Mouse (Mus musculus) liver, adult 2 months (tissue): ENCODE measurements around the gene Cobl.

ENCODE experiments used
- CTCF ChIP-seq: fragments of 200-500 bp; IDR thresholded peaks from 2 replicates; pipeline ENCODE4 v1.5.1; 2011; ENCODE audit warnings: low read depth, low read length, control low read depth
- POLR2A ChIP-seq: fragments of 200-500 bp; IDR thresholded peaks from 2 replicates; pipeline ENCODE4 v1.6.1; 2011; ENCODE audit warnings: low read length, control low read depth; ENCODE audit not compliant: insufficient read depth; ENCODE audit errors: extremely low read depth

DNA sequence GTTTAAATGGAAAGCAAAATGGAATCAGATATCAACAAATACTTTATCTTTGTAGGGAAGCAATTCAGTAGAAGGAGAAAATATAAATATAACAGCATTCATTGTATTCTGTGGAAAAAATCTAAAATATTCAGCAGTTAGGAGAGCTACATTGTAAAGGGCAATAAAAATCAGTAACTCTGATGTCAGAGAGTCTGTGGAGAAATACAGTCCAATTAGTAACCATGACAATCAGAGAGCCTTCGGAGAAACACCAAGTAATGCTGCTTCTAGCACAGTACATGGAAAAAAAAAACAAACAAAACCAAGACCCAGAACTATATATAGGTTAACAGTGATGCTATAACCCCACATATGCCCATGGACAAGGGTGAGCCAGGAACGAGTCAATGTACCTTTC is 206.3 kb downstream of the Cobl start:
- TF ChIP-seq CTCF (no peak), POLR2A (no peak)
